Mouse (Mus musculus) skeletal muscle tissue, postnatal 0 days (tissue): ENCODE results near the gene 4833420G17Rik. TPM values are rescaled to one million over a fixed set of nuclear protein-coding genes. Genes with fewer than 3 reads are reported as not detected.

Source experiments
- polyA plus RNA-seq: library from polyadenylated mRNA; unstranded; fragments of >200 nt; fragmentation: Nextera tagmentation; extraction: Ambion mirVana; gene quantifications from 2 replicates; pipeline ENCODE4 v1.2.1, GENCODE M21; 2015

Gene 4833420G17Rik
- polyA plus RNA-seq, result 28.8 and 32.7 TPM in 2 replicates

GRCm38 (mm10) chr13:119462596-119463560 is at the start of gene 4833420G17Rik:
Gene 4833420G17Rik (plus strand): TSS chr13:119462768.

GRCm38 (mm10) chr13:119487880-119488580 is 25.5 kb downstream of the 4833420G17Rik start, which contains the start of the genes Tmem267 and 3110070M22Rik:
Gene Tmem267 (plus strand): TSS chr13:119488039.
Gene 3110070M22Rik (minus strand): TSS chr13:119488383.

Other genes with a start within 250 kb of the 4833420G17Rik start
- 26.0 and 31.9 TPM in 2 replicates for gene Paip1, start 34.2 kb upstream of the 4833420G17Rik start, polyA plus RNA-seq
- gene Tmem267, start 25.3 kb downstream of the 4833420G17Rik start, polyA plus RNA-seq, result 0.85 and 1.5 TPM in 2 replicates
- gene 3110070M22Rik, start 25.6 kb downstream of the 4833420G17Rik start, polyA plus RNA-seq, result 0.29 and 0.77 TPM in 2 replicates
- gene Ccl28, start 161.1 kb downstream of the 4833420G17Rik start, polyA plus RNA-seq, result 0.09 and 0.13 TPM in 2 replicates
- gene Hmgcs1, start 227.6 kb downstream of the 4833420G17Rik start, polyA plus RNA-seq, result 35.3 and 53.4 TPM in 2 replicates